Mouse (Mus musculus): ENCODE measurements around the gene Clns1a.

Gene Clns1a

GRCm38 (mm10) chr7:97740948-97741347 is 44.5 kb downstream of the Clns1a start:
- no peaks in the 10 kb centered on the region for H3K36me3 ChIP-seq (ENCODE audit: control insufficient read depth, insufficient read depth, low read length, poor library complexity, severe bottlenecking)
- no peak for DNase-seq (ENCODE audit: low read depth, low spot score)
- no peaks in the 10 kb centered on the region for H3K27me3 ChIP-seq (ENCODE audit: control insufficient read depth, insufficient read depth, low read length, poor library complexity, severe bottlenecking)

GRCm38 (mm10) chr7:97741756-97742291 is 45.4 kb downstream of the Clns1a start:
- Histone ChIP-seq H3K36me3 (ENCODE audit: control insufficient read depth, insufficient read depth, low read length, poor library complexity, severe bottlenecking) (no peaks in the 10 kb centered on the region), H3K27me3 (ENCODE audit: control insufficient read depth, insufficient read depth, low read length, poor library complexity, severe bottlenecking) (no peaks in the 10 kb centered on the region)
- no peak for DNase-seq (ENCODE audit: low read depth, low spot score)

DNA sequence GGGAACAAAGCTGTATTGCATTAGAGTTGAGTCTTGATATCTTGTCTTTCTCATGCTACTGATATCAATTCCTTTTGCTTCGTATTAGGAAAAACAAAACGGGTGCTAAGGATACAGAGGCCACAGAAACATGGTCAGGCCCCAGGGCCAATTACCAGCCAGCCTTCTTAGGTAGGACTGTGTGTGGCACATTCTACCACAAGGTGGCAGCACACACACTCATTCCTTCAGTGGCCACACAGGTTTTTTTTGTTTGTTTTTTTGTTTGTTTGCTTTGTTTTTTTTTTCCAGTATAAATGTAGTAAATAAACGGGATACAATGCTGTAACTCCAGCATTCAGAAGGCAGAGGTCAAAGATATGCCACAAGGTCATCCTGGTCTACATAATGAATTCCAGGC is 48.9 kb downstream of the Clns1a start:
- DNase-seq (ENCODE audit: low read depth, low spot score), result peak; percentile 85

DNA sequence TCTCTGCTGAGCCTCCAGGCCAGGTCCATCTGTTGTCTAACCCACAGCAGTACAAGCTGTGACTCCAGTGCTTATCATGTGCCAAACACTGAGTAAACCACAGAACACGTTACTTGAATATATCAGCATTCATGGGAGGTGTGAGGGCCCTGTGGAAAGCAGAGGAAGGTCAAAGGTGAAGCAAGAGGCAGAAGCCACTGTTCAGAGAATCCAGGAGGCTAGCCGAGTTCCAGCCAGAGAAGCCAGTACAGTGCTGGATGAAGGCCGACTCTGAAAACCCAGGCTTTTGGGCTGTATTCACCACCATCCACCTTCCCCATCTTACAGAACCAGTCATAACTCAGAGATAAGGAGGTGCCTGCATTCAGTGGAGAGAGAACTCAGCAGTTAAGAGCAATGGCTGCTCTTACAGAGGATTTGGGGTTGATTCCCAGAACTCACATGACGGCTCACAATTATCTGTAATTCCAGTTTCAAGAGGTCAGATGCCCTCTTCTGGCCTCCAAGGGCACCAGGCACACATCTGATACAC is 50.8 kb downstream of the Clns1a start:
- DNase-seq (ENCODE audit: low read depth, low spot score), result no peak
- no peaks in the 10 kb centered on the region for H3K27me3 ChIP-seq (ENCODE audit: control insufficient read depth, insufficient read depth, low read length, poor library complexity, severe bottlenecking)
- no peaks in the 10 kb centered on the region for H3K36me3 ChIP-seq (ENCODE audit: control insufficient read depth, insufficient read depth, low read length, poor library complexity, severe bottlenecking)

More for the DNA sequence above, 48.9 kb downstream of the Clns1a start:
- no peaks in the 10 kb centered on the region for H3K36me3 ChIP-seq (ENCODE audit: control insufficient read depth, insufficient read depth, low read length, poor library complexity, severe bottlenecking)
- no peaks in the 10 kb centered on the region for H3K27me3 ChIP-seq (ENCODE audit: control insufficient read depth, insufficient read depth, low read length, poor library complexity, severe bottlenecking)

GRCm38 (mm10) chr7:97747787-97748497 is 51.5 kb downstream of the Clns1a start:
- DNase-seq (ENCODE audit: low read depth, low spot score), result peak; percentile 74
- Histone ChIP-seq H3K36me3 (ENCODE audit: control insufficient read depth, insufficient read depth, low read length, poor library complexity, severe bottlenecking) (no peaks in the 10 kb centered on the region), H3K27me3 (ENCODE audit: control insufficient read depth, insufficient read depth, low read length, poor library complexity, severe bottlenecking) (no peaks in the 10 kb centered on the region)

DNA sequence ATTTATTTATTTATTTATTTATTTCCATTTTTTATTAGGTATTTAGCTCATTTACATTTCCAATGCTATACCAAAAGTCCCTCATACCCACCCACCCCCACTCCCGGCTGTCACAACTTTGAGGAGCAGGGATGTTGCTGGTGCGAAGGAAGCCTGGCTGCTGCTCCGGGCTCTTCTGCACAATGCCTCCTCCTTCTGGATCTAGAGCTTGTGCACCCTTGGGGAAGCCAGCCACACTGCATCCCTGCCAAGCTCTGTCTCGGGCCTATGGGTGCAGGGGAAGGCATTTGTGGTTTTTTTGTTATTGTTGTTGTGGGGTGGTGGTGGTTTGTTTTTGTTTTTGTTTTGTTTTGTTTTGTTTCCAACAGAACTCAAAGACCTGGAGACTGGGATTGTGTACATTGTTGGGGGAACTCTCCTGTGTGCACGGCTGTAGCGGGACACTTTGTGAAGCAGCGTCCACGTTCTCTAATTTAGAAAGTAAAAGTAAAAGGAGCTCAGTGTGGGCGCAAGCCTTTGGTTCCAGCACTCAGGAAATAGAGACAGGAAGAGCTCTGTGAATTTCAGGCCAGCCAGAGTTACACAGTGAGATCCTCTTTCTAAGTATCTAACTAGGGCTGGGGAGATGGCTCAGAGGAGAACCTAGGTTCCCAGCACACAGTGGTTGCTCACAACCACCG is 52.2 kb downstream of the Clns1a start:
- no peaks in the 10 kb centered on the region for H3K27me3 ChIP-seq (ENCODE audit: control insufficient read depth, insufficient read depth, low read length, poor library complexity, severe bottlenecking)
- H3K36me3 ChIP-seq (ENCODE audit: control insufficient read depth, insufficient read depth, low read length, poor library complexity, severe bottlenecking), result no peaks in the 10 kb centered on the region
- peak; percentile 59 for DNase-seq (ENCODE audit: low read depth, low spot score)

- DNase-seq (ENCODE audit: low read depth, low spot score), result peak; percentile 65
- H3K27me3 ChIP-seq (ENCODE audit: control insufficient read depth, insufficient read depth, low read length, poor library complexity, severe bottlenecking), result no peaks in the 10 kb centered on the region
- no peaks in the 10 kb centered on the region for H3K36me3 ChIP-seq (ENCODE audit: control insufficient read depth, insufficient read depth, low read length, poor library complexity, severe bottlenecking)
Observed at GRCm38 (mm10) chr7:97749207-97750190, 53.1 kb downstream of the Clns1a start.

DNA sequence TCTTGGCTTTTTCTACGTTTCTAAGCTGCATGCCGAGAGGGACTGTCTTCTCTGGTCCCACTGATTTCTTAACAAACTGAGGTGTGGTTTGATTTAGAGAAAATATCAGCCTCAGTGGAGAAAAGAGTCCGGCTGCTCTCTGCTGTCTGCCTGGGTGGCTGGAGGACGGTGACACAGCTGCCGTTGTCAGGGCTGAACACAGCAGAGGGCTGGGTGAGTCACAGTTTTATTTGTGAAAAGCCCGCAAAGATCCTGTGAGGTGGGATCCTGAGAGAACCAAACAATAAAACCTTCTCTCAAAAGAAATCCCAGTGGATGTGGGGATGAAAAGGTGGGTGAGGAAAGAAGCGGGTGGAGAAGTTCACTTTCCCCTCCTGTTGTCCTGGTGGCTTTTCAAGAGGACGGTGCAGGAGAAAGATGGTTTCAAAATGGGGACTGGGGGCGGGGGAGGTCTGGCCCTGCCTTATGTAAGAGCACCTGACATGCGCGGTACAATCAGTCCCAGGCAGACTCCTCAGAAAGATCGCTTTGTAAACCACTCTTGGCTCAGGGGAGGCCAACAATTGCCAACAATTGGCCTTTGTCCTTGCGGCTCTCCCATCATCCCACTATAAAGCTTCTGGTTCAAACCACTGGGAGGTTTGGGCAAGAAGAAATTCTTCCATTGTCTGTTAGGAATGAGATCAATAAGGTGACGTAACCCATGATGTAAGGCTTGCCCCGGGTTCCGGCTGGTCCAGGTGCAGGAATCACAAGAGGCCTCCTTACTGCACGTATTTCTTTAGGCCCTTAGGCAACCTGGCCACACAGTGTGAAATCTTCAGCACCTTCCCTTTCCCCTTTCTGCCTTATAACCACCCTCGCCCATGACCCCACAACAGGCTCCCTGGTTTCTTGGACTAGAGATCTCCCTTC is 60.8 kb downstream of the Clns1a start:
- DNase-seq (ENCODE audit: low read depth, low spot score), result no peak
- Histone ChIP-seq H3K36me3 (ENCODE audit: control insufficient read depth, insufficient read depth, low read length, poor library complexity, severe bottlenecking) (no peaks in the 10 kb centered on the region), H3K27me3 (ENCODE audit: control insufficient read depth, insufficient read depth, low read length, poor library complexity, severe bottlenecking) (no peaks in the 10 kb centered on the region)

GRCm38 (mm10) chr7:97764591-97764990 is 68.2 kb downstream of the Clns1a start:
- H3K36me3 ChIP-seq (ENCODE audit: control insufficient read depth, insufficient read depth, low read length, poor library complexity, severe bottlenecking), result no peaks in the 10 kb centered on the region
- DNase-seq (ENCODE audit: low read depth, low spot score), result no peak
- no peaks in the 10 kb centered on the region for H3K27me3 ChIP-seq (ENCODE audit: control insufficient read depth, insufficient read depth, low read length, poor library complexity, severe bottlenecking)

- no peak for DNase-seq (ENCODE audit: low read depth, low spot score)
- Histone ChIP-seq H3K27me3 (ENCODE audit: control insufficient read depth, insufficient read depth, low read length, poor library complexity, severe bottlenecking) (no peaks in the 10 kb centered on the region), H3K36me3 (ENCODE audit: control insufficient read depth, insufficient read depth, low read length, poor library complexity, severe bottlenecking) (no peaks in the 10 kb centered on the region)
Observed at GRCm38 (mm10) chr7:97765181-97765962, 68.9 kb downstream of the Clns1a start.

GRCm38 (mm10) chr7:97765963-97766347 is 69.5 kb downstream of the Clns1a start:
- no peaks in the 10 kb centered on the region for H3K27me3 ChIP-seq (ENCODE audit: control insufficient read depth, insufficient read depth, low read length, poor library complexity, severe bottlenecking)
- no peaks in the 10 kb centered on the region for H3K36me3 ChIP-seq (ENCODE audit: control insufficient read depth, insufficient read depth, low read length, poor library complexity, severe bottlenecking)
- no peak for DNase-seq (ENCODE audit: low read depth, low spot score)

DNA sequence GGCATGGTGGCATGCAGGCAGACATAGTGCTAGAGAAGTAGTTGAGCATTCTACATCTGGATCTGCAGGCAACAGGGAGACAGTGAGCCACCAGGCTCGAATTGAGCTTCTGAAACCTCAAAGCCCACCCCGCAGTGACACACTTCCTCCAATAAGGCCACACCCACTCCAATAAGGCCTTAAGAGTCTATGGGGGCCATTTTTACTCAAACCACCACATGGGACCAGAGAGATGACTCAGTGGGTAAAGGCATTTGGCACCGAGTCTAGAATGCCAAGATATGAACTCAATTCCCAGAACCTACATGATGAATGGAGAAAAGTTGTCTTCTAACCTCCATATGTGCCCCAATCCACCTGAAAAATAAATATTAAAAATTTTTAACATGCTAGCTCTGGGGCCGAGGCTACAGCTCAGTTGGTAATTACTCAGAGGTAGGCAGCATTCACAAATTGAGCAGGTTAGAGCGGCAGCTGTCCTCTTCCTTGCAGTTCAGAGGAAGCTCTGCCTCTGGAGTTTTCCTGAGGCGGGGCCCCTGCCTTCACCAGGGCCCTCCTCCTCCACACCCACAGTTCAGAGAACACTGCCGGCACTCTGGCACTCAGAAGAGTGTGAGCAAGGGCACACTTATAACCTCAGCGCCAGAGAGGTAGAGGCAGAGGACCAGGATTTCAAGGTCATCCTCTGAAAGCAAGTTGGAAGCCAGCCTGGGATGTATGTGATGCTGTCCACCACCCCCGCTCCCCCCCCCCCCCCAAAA is 70.2 kb downstream of the Clns1a start:
- no peaks in the 10 kb centered on the region for H3K36me3 ChIP-seq (ENCODE audit: control insufficient read depth, insufficient read depth, low read length, poor library complexity, severe bottlenecking)
- no peaks in the 10 kb centered on the region for H3K27me3 ChIP-seq (ENCODE audit: control insufficient read depth, insufficient read depth, low read length, poor library complexity, severe bottlenecking)
- no peak for DNase-seq (ENCODE audit: low read depth, low spot score)

All from splenic B cell, adult 2 months (primary cell).